Mouse (Mus musculus): Measurements from ENCODE around the gene Bloc1s6. TPM values are rescaled to one million over a fixed set of nuclear protein-coding genes. Genes with fewer than 3 reads are reported as not detected.
A peak's percentile ranks its signal among the peaks of the same experiment; 100 is the strongest.

The Bloc1s6 gene
- total RNA-seq, 4 experiments from 2014 or later = 19.5 to 24.1 (median 21.1) TPM

DNA sequence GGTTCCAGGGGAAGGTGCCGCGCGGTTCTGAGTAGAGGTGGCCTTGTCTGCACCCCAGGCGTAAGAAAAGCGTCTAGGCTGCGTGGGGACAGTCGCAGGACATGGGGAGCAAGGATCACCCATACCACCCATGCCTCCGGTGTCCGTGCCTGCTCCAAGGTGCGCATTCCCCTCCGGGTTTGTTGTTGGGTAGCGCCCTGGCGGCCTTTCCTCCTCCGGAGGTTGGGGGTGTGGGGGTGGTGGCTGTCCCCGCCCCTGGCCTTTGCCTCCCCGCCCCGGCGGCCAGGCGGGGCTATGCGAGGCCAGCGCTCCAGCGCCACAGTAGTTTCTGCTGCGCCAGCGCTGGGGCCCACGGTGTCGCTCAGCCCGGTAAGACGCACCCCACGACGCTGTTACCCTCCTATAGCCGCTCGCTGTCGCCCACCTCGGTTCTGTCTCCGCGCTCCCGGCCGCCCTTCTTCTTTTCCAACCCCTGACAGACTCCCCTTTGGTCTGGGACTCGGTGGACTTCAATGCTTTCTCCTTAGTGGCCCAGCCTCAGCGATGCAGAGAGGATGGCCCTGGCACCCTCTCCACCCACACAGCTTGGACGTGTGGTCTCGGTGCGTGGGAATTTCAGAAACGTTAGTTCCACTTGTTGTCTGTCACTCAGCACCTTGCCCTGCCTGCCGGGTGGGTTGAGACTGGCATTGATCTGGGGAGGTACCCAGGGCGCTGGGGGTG, 26.9 kb downstream of the Bloc1s6 start, which contains the start of gene Sqor:
Sqor (plus strand) TSS at position 167 of the 723 bp plus-strand sequence.
- peak in 1 of 2 experiments; percentile 10 for DNase-seq (ENCODE audit: low spot score in 2 of 2)

DNA sequence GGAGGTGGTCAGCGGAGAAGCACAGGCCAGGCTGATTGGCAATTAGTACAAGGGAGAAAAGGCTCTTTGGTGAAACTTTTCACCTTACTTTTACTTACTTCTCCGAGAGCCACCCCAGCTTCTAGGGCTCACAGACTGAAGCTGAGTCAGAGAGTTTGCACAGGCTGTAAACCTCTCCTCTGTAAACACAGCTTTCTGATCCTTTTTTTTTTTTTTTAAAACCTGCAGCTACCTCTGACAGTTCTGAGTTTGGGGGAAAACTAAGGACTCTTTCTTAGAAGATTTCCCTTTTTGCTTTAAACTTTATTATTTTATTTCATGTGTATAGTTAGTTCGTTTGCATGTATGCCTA, 27.5 kb downstream of the Bloc1s6 start:
- DNase-seq (ENCODE audit: low spot score in 2 of 2) = no peak

DNA sequence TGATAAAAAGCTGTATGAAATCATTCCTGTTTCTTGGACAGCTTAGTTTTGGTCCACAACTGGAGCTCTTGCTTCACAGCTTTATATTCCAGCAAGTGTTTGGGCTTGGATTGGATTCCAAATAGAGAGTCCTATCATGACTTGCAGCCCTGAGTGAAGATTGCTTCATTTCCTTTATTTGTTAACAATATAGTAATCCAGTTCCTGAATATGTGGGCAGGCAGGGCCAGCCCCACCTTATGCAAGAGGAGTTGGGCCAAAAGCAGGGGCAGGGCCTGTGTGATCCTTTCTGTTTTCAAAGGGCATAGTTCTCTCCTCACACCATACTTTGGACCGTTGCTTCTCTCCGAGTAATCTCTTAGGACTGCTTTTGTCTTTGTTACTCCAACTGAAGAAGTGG, 32.7 kb downstream of the Bloc1s6 start:
- DNase-seq (ENCODE audit: low spot score in 2 of 2) = no peak

DNA sequence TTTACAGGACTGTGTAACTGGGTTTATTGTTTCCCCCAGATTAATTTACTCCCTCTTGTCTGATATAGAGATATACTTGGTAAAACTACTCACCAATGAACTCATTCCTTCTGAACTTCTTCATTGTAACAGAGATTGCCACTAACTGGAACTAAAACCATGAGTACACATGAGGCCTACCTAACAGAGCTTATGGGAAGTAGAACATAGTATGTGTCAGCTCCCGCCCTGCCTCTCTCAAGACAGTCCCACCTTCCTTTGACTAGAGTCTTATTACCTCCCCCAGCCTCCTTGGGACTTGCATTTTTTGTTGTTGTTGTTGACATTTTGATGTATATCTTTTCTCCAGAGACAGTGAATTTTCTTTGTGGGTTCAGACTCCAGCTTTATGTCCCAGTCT, 34.6 kb downstream of the Bloc1s6 start:
- no peak for DNase-seq (ENCODE audit: low spot score in 2 of 2)

DNA sequence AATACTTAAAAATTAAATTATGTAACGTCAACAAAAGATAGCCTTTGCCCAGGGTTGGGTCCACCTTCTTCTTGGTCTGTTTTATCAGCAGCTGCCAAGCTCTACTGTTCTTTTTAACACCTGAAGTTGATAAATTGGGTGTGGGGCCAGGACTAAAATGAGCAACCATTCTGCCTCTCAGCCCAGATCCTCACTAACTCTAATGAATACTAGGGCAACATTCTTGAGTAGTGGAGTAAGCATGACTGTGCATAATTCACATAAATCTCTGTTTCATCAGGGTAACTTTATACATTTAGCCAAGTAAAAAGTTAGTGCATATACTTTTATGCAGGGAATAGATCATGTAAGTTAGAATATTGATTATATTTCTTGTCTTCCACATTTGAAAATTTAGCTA, 37.2 kb downstream of the Bloc1s6 start:
- DNase-seq (ENCODE audit: low spot score in 2 of 2) = no peak

DNA sequence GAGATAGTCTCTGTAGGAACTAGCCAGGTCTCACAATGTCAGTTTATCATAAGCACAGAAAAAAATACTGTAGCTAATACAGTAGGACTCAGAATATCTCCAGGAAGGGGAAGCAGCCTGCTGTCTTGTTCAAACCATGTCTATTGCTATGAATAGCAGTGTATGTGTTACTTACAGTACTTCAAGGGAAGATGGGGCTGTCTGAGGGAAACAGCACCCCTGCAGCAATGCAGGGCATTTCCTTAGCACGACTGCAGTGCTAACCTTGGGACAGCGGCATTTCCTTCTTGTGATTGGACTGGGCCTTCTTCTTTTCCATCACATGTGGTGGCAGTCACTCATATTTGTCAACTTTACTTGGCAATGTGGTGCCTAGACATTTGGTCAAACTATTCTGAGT, 38.5 kb downstream of the Bloc1s6 start:
- no peak for DNase-seq (ENCODE audit: low spot score in 2 of 2)

DNA sequence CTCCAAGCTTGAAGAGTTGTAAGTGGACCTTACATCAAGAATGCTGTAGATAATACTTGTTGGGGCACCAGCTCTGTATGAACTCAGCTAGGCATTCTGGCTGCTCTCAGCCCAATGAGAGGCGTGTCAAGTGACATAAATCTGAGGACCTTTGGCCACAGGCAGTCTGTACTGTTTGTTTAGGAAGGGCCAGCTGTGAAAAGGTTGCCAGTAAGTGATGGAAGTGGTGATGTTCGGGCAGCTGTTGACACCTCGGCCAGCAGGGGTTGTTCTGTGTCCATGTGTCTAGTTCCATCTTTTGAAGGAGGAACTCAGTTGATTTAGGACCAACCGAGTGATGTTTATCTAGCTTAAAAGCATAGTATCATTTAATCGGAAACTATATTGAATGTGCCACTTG, 41.7 kb downstream of the Bloc1s6 start:
- no peak for DNase-seq (ENCODE audit: low spot score in 2 of 2)

DNA sequence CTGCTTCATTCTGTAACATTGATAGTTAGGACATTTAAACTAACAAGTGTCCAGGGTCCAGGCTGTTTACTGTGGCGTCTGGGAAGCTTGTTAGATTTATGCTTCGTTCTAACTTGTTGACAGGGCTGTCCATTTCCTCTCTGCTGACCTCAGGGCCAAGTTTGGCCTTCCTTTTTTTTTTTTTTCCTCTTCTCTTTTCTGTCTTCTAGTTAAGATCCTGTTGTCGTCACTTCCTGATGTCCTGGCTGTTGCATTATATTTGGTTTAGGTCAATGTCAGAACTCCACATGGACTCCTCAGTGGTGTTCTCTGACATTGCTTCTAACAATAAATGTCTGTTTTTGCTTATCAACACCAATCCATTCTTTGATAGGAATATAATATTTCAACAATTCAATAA, 42.1 kb downstream of the Bloc1s6 start:
- no peak for DNase-seq (ENCODE audit: low spot score in 2 of 2)

DNA sequence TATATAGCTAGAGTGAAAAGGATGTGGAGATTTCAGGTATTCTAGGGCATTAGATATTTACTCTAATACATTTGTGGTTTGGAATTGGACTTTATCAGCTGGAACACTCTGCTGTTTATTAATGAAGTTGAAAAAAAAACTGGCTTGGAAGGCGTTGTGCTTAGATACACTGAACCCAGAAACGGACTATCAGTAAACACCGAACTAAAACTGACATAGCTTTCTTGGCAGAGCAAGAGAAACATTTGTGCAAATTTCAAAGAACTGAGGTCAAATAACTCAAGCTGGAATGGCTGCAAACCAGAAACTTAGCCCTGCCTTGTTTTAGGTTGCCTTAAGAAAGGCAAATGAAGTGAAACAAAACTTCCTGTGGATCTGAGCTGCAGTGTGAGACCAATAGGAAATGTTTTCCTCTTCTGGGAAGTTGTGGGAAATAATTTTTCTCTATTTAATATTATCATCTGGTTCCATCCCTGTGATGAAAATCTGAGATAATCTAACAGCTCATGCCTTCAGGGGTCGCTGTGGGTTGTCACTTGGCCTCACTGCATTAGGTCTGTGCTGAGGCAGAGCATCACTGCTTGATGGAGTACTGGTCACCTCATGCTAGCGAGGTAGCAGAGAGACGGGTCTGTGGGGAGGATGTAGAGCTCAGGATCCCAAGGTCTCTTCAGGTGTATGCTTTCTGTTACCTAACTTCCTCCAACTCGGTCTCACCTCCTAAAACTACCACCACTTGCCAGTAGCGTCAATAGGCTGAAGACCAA, 43.5 kb downstream of the Bloc1s6 start:
- no peak for DNase-seq (ENCODE audit: low spot score in 2 of 2)

DNA sequence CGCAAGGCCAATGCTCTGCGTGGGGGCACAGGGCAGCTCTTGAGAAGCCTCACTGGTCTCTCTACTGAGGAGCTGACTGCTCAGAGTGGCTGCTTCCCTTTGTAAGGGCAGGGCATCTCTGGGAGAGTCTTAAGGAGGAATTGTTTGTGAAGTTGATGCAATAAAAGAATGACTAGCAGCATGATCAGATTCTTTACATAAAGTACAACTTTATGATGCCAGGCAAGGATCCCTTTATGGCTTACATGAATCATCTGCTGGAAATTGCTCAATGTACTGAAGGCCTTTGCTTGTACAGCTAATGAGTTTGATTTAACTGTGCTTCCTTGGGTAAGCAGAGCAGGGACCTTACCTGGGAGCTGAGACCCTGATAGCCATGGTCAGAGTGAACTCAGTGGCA, 45.4 kb downstream of the Bloc1s6 start:
- DNase-seq (ENCODE audit: low spot score in 2 of 2) = no peak

DNA sequence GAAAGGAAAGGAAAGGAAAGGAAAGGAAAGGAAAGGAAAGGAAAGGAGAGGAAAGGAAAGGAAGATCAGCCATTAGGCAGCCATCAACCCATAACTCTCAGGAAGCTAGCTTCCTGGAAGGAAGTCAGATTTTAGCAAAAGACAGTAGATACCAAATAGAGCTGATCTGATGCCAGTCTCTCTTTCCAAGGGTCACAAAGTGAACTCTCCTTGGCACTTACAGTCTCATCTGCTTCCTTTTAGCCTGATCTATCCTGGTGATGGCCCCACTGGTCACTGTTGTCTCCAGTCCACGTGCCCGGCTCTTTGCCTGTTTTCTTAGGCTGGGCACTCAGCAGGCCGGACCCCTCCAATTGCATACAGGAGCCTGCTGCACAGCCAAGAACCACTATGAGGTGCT, 46.4 kb downstream of the Bloc1s6 start:
- DNase-seq (ENCODE audit: low spot score in 2 of 2) = no peak

DNA sequence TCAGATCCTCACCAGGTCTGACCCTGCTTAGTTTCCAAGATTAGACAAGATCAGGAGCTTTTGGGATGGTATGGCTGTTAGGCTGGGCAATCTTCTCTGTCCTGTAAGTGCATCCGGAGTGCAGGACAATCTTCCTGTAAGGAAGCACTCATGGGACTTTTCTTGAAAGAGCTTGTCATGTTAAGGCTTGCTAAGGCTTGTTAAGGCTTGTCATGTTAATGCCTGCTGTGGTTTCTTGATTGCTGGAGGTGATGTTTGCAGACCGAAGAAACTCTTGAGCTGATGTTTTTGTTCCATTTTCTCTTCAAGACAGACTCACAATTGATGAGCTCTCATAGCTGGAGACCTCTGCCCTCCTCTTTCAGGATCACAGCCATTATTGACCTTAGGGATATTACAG, 47.9 kb downstream of the Bloc1s6 start:
- DNase-seq (ENCODE audit: low spot score in 2 of 2) = no peak

DNA sequence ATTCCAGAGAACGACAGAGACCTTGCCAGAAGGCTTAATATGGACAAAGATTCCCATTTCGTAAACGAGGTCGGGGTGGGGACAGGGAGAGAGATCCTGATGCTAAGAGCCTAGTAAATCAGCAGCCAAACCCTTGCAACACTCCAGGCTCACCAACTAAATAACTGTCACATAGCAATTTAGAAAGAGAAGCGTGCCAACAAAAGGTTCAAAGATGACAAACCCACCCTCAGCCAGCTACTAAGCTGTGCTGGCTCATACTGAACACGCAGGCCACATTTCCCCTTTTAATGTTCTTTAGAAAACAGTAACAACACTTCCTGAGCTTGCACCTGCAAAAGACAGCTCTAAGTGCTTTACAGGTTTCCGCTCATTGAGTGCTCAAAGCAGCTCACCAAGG, 51.0 kb downstream of the Bloc1s6 start:
- no peak for DNase-seq (ENCODE audit: low spot score in 2 of 2)

DNA sequence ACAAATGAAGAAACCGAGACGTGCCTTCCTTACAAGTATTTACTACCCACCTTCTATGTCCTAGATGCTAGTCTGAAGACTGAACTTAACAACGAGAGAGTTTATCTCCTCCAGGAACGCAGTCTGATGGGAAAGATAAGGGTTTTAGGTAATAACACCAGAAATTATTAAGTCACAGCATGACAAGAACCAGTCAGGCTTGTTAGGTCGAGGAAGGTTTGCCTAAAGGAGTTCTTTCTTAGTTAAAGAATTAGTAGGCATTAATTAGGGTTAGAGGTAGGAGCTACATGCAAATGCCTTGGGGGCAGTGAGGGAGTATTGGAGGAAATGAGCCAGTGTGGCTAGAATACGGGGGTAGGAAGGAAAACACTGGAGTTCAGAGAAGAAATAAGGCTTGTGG, 51.4 kb downstream of the Bloc1s6 start:
- no peak for DNase-seq (ENCODE audit: low spot score in 2 of 2)

Other genes with a start within 250 kb of the Bloc1s6 start
- gene Gatm, start 127.2 kb upstream of the Bloc1s6 start, total RNA-seq (2022) = 100 to 1,000 TPM in 1 of 4 experiments, 10 to 100 TPM in 3; 91.7 to 100 (median 94.8) TPM
- under 1 TPM; 0.54 to 0.91 (median 0.82) TPM for gene AA467197, start 101.5 kb upstream of the Bloc1s6 start, total RNA-seq (2022)
- 10 to 100 TPM; 30.2 to 35.3 (median 33.0) TPM for gene Slc30a4, start 35.8 kb upstream of the Bloc1s6 start, total RNA-seq (2022)
- 10 to 100 TPM in 1 of 4 experiments, 1 to 10 TPM in 3; 7.8 to 14.8 (median 8.1) TPM for gene Sqor, start 26.7 kb downstream of the Bloc1s6 start, total RNA-seq (2022)